Mouse (Mus musculus) urinary bladder, postnatal 36 days (tissue): ENCODE results near the gene Nutf2.
"Not testable (repeated sequence)": the region's sequence is repeated elsewhere in the genome, so short reads cannot be mapped to it uniquely, and the experiment has no call there.

Experiments used
- DNase-seq, 2 experiments: peaks; one replicate each; pipeline ENCODE4 v3.0.0; 2022; ENCODE audit warnings: low spot score in 2 of 2, mixed read lengths in 1 of 2

The Nutf2 gene

DNA sequence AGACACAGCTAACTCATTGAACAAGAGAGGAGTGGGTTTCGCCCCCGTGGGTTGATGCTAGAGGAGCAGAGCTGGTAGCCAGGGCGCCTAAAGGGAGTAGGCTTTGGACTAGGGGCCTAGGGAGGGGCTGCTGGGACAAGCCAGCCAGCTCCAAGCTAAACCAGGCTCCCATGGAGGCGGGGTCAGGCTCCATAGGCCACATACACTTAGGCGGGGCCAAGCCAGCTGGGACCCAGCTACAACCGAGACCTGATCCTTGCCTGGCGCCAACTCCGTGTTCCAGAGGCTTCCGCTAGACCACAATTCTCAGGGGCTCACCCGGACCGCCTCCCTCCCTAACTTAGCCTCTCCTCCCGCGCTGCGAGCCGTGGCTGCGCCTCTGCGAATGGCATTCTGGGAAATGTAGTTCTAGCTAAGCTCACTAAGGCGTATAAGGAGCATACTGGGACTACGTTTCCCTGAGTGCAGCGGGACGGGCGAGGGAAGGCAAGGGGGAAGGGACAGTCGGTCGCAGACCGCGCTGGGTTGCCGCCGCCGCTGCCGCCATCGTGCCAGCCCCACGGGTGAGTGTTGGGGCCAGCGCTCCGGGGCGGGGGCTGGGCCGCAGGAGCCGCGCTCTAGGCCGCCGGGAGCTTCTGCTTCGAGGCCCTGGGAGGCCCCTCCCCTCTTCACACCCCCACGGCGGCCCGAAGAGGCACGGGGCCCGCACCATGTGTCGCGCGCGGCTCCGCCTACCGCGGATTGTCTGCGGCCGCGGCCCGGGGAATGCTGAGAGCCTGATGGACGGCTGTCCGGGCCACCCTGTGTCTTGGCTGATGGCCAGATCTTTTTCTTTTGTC is at the start of gene Nutf2:
Nutf2 (plus strand) TSS at position 438 of the 839 bp plus-strand sequence.
- peak; percentile 89 to 96 for DNase-seq

DNA sequence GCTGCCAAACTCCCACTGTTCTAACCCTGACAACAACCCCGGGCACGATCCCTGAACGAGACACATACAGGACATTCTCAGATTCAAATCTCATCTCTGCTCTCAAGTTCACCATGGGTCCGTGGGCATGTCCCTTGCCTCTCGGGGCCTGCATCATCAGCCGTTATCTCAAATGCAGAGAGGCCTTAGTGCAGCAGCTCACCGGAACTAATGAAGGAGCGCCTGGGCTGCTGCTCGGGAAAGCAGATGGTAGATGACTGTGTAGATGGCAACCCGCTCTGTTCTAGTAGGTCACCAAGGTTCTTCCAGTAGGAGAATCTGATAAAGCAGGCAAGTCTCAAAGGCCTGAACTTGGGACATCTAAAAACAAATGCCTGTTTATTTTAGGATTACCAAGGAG is 49.3 kb upstream of the Nutf2 start:
- no peak for DNase-seq

DNA sequence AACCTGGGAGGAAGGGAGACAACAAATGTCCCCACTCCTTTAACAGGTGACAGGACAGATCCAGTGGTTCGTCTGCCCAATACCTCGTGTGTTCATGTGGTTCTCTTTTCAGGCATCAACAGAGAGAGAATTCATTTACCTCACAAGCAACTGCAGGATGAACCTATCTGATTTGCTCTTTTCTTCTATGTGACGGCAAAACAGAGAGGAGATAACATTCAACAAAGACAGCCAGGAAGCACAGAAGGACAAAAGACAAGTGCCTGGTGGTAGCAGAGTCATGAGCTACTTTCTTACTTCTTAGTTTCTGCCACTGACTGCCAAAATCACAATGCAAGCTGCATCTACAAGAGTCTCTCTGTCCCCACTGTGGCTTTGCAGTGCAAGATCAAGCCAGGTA is 48.8 kb upstream of the Nutf2 start:
- no peak for DNase-seq

DNA sequence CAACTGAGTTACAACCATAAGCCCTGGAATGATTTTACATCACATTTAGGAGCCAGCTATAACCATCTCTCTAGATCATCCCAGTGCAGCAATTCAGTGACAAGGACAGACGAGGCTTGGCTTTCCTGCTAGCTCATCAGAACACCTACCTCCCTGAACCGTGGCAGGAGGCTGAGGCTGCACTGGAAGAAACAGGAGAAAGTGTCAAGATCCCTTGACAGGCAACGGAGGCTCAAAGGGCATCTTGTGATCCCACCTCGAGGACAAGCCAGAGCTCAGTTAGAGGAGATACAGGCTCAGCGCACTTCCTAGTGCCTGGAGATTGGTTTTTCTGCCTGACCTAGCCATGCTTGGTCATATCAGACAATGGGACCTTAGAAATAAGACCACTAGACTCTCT is 47.9 kb upstream of the Nutf2 start:
- DNase-seq, result no peak

DNA sequence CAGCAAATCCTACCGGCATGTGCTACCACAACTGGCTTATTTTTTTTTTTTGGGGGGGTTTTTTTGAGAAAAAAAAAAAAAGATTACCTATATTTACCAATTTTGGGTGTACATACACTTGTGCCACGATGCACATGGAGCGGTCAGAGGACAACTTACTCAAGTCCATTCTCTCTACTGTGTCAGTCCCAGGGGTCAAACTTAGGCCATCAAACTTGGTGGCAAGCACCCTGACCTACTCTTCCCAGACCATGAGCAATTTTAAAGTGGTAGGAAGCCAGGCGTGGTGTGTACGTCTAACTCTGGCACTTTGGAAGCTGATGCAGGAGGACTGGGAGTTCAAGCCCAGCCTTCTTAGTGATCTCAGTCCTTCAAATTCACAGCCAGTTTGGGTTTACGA is 47.1 kb upstream of the Nutf2 start:
- DNase-seq, result no peak

DNA sequence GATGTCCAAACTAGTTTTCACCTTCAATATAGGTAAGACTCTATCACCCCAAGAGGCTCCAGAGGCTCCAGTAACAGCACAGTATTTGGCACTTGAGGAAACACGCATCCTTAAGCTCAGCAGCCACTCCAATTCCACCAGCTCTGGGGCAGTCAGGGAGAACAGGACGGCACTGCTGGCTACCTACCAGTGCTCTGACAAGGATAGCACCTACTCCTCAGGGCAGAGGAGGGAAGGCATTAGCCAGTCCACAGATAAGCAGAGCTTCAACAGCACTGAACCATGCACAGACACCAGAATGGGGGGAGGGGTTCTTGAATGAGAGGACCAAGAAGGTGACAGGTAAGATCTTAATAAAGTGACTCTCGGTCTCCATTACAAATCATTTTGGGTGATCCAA is 40.7 kb upstream of the Nutf2 start:
- DNase-seq, result no peak

DNA sequence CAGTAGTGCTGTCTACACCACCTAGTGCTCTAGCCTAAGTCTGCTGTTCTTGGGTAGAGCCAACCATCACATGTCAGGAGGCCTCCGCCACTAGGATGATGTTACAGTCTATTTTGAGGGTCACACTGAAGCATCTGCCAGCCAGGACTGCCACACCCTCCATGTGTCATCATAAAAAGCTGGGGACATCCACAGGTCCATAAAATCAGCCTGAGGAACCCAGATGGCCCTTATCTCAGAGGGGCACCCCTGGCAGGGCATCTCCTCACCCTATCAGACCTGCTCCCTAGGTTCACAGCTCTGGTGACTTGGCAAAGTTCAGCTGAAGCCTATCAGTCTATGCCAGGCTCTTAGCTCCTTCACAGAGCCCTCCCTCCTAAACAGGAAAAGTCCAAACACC is 39.5 kb upstream of the Nutf2 start:
- no peak for DNase-seq

DNA sequence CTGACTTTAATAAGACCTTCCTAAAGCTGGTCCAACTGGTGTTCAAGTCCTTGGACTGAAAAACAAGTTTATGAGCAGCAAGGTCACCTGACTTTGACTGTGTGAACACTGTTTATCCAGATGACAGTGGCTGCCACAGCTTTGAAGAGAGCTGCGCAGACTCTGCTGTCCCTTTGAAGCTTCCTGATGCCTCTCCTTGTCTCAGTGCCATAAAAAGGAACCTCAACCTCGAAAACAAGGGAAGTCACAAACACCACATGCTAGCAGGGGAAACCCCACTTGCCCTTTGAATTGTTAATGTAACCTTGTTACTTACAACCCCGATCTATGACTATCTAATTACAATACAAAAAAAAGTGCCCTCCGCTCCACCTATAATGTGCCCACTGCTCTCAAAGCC is 34.9 kb upstream of the Nutf2 start:
- no peak for DNase-seq

DNA sequence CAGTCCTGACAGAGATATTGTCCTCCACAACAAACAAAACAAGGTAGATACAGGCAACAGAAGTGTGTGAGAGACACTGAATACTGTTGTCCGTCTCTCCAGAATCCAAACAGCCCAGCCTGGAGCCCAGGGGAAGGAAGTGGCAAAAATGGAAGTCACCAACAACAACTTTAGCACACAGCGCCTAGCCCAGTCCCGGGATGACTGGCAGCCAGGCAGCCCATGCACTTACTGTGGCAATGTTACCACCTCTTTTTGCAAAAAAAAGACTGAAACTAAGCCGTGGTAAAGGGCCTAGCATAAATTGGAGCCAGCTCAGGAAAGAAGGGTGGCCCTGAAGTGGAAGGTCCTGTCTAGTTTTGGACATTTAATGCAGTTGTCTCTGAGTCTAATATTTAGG is 34.0 kb upstream of the Nutf2 start:
- no peak for DNase-seq

DNA sequence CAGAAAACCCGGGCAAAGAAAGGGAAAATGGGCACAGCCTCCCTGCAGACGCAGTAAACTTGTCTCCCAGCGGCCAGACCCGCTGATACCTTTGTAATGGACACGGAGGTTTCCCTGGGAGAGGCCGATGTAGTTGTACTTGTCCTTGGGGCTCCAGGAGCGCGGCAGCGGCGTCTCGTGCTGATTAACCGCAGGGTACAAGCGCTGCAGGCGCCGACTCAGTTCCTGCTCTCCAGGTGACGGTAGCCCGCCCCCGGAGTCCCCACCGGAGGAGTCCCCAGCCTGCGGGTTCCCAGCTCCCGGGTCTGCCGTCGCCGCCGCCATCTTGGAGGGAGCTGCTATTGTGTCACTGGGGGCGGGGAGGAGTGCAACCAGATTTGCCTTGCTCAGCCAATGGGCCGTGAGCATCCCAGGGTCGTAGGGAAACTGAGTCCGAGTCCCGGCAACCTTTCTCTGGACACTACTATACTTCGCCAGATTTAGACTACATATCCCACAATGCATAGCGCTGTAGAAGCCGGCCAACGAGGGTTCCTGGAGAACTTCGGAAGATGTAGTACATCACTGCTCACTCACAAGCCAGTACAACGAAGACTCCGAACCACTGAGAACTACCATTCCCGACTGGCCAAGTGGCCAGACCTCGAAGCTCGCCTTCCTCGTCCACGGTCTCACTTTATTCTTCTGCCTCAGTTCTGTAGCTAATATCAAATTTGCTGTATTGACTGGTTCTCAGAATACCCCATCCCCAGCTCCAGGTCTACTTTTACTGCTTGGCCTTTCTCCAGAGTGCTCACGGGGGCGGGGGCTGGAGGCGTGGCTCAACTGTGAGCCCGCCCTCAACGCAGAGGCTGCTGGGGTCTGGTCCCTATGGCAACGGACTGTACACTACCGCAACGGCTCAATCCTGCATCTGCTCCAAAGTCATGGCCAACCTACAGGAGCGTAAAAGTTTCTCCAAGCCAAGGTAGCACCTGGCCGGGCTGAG is 33.2 kb upstream of the Nutf2 start, which contains the start of the genes Ranbp10 and Tsnaxip1:
Ranbp10 (minus strand) TSS at position 490 of the 988 bp plus-strand sequence.
Tsnaxip1 (plus strand) TSS at position 871 of the 988 bp plus-strand sequence.
- peak; percentile 89 to 96 for DNase-seq

DNA sequence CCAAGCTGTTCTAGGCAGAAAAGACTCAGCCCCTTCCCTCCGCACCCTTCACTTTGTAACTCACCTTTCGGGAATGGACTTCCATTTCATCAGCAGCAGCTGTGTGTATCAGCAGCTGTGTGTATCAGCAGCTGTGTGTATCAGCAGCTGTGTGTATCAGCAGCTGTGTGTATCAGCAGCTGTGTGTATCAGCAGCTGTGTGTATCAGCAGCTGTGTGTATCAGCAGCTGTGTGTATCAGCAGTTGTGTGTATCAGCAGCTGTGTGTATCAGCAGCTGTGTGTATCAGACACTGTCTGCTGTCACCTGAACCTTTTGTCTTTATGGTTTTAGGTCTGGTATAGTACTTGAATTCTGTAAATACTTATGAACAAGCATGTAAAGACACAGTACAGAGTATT is 26.6 kb upstream of the Nutf2 start:
- DNase-seq, result not testable (repeated sequence)

DNA sequence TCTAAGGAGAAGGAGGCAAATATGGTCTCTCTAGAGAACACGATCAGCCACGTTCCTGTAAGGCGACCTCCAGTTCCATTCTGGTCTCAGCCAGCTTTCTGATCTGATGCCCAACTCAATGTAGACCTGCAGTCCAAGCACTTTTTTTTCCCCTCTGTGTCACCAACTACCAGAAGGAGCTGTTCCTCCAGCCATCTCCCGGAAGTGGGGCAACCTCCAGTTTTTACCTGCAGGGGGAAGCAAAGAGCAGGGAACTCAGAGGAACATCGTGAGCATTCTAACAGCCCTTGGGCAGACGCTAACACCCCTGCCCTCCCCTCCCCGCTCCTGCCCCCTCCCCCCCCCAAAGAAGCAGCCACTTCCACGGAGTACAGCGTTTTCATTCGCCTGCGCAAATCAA is 25.1 kb upstream of the Nutf2 start:
- DNase-seq, result peak; percentile 67 to 76

DNA sequence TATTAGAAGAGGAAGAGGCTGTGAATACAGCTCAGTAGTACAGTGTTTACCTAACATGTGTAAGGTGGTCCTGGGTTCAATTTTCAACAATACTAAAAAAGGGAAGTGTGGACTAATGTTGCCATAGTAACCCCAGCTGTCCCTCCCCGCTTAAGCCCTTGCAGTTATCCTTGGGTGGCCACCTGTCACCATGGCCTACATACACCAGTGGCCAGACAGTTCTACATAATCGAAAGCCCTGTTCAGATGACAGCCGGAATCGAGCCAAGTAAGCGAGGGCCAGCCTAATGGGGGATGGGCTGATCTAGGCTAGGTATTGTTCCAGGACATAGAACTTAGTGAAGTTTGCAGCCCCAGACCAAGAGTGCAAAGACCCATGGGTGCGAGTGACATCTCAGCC is 23.4 kb upstream of the Nutf2 start:
- DNase-seq, result no peak

DNA sequence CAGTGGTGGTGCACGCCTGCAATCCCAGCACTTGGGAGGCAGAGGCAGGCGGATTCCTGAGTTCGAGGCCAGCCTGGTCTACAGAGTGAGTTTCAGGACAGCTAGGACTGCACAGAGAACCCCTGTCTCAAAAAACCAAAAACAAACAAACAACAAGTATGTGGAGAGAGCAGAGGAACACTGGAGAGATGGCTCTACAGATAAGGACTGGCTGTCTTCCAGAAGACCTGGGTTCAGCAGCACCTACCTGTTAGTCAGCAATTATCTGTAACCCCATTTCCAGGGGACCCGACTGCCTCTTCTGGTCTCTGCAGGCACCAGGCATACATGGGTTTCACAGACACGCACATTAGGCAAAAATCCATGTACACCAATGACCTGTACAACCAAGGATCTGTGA is 21.2 kb upstream of the Nutf2 start:
- no peak for DNase-seq

DNA sequence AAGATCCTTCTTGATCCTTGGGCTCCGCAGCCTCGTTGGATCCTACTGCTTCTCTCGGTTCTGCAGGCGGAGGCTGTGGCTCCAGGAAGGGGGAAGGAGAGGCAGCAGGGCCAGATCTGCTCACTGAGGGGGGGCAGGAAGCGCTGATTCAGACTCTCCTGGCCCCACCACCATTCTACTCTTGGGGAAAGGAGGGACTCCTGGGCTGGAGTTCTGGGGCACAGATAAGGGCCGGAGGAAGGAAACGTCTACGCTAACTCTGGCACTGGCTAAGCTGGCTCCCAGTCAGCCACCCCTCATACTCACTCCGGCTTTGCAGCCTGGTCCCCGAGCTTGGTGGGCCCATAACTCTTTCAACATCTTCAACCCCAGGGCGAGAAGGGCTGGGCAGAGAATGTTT is 13.7 kb upstream of the Nutf2 start:
- no peak for DNase-seq

DNA sequence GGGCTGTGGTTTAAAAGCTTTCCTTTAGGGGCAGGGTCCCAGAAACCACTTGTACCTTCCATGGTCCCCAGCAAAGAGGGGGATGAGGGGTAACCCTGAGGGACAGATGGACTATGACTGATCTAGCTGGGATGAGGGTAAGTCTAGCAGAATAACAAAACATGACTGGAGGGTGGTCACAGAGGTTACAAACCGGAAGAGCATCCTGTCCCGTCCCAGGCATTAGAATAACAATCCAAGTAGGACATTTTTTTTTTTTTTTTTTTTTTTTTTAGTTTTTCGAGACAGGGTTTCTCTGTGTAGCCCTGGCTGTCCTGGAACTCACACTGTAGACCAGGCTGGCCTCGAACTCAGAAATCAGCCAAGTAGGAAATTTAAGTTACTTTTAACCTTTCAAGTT is 10.4 kb upstream of the Nutf2 start:
- no peak for DNase-seq

DNA sequence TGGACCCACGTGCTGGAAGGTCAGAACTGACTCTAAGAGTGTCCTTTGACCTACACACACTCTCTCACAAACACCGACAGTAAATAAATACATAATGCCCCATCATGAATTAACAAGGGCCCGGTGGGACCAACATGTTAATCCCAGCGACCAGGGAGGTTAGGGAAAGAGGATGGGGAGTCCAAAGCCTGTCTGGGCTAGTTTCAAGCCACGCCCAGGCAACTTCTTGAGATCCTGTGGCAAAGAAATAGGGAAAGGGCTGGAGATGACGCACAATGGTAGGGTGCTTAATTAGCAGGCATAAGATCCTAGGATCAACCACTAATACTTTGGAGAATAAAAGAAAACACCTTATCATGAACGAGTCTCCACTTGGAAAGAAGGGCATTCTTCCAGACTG is 9.8 kb upstream of the Nutf2 start:
- DNase-seq, result no peak

DNA sequence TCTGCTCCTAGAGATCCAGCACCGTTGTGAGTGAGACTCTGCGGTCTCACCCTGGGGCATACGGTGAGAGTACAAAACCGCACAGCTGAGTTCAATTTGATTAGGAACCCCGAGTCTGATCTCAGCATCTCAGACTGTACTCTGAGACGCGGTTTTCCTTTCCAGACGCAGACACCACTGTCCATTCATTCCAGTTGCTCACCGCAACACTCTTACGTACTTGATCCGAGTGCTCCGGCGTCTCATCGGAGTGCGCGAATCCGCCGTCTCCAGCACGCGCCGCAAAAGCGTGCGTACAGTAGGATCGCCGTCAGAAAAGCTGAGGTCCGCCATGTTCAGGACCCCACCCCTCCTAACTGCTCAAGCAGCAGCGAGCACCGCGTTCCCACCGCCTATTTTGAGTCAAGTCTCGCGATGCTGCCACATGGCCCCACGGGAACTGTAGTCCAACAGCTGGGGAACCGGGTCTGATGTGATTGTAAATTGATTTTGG is 8.7 kb upstream of the Nutf2 start:
- DNase-seq, result peak; percentile 83 to 89

DNA sequence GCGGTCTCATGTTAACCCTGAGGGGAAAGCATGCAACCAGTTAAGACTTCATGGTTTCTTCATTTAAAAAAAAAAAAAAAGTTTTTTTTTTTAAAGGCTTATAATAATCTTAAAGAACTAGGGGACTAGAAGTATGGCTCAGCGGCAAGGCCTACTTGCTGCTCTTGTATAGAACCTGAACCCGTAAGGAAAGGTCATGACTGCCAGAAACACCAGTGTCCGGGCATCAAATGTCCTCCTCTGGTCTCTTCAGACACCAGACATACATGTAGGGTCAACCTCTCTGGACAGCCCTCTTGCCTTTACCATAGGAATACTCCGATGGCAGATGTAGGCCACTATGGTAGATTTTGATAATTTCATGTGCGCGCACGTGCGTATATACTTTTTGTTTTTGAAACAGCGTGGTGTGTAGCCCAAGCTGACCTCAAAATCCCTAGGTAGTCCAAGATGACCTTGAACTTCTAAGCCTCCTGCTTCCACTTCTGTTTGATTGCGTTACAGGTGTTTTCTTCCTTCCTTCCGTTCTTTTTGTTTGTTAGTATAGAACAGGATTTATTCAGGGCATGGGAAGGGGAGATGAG is 8.1 kb upstream of the Nutf2 start:
- DNase-seq, result no peak

DNA sequence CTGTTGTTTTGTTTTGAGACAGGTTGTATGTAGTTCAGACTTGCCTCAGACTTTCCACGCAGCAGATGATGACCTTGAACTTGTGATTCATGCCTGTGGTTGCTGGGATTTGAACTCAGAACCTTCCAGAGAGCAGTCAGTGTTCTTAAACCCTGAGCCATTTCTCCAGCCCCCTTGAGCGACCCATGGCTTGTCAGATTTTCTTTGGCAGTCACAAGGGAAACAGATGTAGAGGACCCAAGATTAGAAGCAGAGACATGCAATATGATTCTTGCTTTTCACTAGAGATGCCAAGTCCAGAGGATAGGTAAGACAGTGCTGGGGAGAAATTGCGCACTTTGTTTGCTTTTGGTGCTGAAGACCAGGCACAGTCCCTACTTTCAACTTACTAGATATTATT is 7.2 kb upstream of the Nutf2 start, which contains the start of gene Cenpt:
Cenpt (minus strand) TSS at position 101 of the 400 bp plus-strand sequence.
- no peak for DNase-seq

DNA sequence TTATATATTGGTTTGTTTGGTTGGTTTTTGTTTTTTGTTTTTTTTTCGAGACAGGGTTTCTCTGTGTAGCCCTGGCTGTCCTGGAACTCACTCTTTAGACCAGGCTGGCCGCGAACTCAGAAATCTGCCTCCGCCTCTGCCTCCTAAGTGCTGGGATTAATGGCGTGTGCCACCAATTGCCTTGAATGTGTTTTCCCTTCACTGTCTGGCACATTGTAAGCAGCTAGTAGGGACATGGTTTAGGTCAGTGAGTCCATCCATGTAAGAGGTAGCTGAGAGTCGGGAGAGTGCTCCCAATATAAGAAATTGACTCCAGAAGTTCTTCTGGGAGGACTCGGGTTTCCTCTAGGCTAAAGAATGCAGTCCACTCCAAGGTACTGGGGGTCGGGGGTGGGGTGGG is 6.1 kb upstream of the Nutf2 start:
- no peak for DNase-seq

DNA sequence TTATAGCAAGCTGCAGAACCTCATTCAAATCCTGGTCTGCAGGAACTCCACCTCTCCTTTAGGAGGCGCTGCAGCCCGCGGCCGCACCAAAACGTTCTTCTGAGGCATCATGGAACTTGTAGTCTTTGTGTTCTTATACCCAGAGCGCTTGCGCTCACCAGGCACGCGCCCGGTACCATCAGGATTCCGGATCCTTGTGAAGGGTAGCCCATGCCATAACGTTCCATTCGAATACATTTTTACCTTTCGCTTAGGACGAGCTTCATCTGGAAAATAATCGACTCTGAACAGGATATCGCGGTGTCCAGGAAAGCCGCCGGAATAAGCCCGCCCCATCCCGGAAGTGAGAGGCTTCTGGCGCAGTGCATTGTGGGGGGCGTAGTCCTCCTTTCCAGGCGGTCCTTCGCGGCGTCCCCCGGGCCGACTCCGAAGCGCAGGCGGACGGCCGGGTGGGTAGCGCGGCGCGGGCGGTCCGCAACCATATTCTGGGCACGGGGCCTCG is 5.6 kb upstream of the Nutf2 start, which contains the start of gene Thap11:
Thap11 (plus strand) TSS at position 418 of the 502 bp plus-strand sequence.
- peak; percentile 89 to 91 for DNase-seq
